Mouse (Mus musculus) retina, adult 2 months (tissue): Measurements from ENCODE around the gene Rundc1.
"Not testable (repeated sequence)": the region's sequence is repeated elsewhere in the genome, so short reads cannot be mapped to it uniquely, and the experiment has no call there.

Source experiments
- DNase-seq: peaks from one replicate; pipeline ENCODE4 v3.0.0-alpha.2; 2012; ENCODE audit warnings: low read depth, low spot score

Rundc1 gene

GRCm38 (mm10) chr11:101442760-101443159 lies 17.9 kb downstream of the Rundc1 start:
- DNase-seq = no peak

DNA sequence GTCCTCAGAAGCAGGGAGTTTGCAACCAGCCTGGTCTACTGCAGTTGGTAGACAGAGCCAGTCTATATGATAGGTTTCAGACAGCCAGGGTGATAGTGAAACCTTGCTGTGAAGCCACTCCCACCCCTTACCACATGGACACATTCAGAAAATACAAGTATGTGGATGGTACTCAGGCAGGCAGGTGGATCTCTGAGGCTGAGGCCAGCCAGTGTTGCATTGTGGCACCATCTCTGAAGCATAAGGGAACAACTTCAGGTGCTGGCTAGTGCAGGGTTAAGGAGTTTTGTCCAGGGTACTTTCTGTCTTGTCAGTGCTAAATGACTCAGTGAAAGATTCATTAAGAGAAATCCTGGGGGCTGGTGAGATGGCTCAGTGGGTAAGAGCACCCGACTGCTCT lies 21.4 kb downstream of the Rundc1 start:
- no peak for DNase-seq

GRCm38 (mm10) chr11:101446860-101447259 lies 22.0 kb downstream of the Rundc1 start:
- DNase-seq = not testable (repeated sequence)

DNA sequence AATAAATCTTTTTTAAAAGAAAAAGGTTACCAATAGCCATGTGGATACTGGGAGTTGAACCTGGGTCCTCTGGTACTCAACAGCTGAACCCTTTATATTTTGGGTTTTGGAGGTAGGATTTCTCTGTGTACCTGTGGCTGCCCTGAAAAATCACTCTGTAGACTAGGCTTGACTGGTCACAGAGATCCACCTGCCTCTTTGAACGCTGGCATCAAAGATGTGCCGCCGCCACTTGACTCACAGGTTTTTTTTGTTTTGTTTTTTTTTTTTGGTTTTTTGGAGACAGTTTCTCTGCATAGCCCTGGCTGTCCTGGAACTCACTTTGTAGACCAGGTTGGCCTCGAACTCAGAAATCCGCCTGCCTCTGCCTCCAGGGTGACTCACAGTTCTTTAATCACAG lies 22.9 kb downstream of the Rundc1 start:
- no peak for DNase-seq

GRCm38 (mm10) chr11:101448274-101448746 lies 23.4 kb downstream of the Rundc1 start, which contains the start of gene Ifi35:
TSS of gene Ifi35 (plus strand) at chr11:101448407.
- no peak for DNase-seq

DNA sequence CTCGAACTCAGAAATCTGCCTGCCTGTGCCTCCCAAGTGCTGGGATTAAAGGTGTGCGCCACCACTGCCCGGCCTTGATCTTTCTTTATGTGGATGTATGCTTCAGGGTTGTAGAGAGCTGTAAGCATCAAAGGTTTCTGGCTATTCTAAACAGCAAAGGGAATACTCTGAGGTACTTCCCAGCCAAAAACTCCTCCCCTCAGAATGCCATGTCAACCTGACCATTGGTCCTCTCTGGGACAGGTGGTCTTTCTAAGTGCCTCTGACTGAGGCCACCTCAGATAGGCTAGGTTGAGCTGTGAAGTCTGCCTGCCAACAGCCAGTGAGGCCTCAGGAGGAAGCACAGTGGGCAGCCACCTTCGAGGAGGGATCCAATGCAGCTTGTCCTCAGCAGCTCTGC lies 24.0 kb downstream of the Rundc1 start:
- DNase-seq = no peak

- not testable (repeated sequence) for DNase-seq
Measured at GRCm38 (mm10) chr11:101449596-101449995, 24.7 kb downstream of the Rundc1 start.

DNA sequence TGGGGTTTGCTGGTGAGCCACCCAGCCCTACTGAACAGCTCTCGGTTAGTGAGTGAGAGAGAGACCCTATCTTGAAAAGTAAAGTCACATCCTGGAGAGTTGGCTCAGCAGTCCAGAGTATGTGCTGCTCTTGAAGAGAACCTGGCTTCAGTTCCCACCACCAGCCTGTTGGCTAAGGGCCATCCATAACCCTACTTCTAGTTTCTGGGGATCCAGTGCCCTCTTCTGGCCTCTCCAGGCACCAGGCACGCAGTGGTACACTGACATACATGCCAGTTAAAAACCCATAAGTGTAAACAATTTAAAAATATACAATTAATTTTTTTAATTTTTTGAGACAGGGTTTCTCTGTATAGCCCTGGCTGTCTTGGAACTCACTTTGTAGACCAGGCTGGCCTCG lies 25.5 kb downstream of the Rundc1 start:
- DNase-seq = no peak

- DNase-seq = no peak
Measured at GRCm38 (mm10) chr11:101451536-101451935, 26.7 kb downstream of the Rundc1 start.

- DNase-seq = no peak
Measured at GRCm38 (mm10) chr11:101452093-101452774, 27.3 kb downstream of the Rundc1 start.

- no peak for DNase-seq
Measured at GRCm38 (mm10) chr11:101454702-101455101, 29.8 kb downstream of the Rundc1 start.

- DNase-seq = no peak
Measured at GRCm38 (mm10) chr11:101455627-101456026, 30.7 kb downstream of the Rundc1 start.

DNA sequence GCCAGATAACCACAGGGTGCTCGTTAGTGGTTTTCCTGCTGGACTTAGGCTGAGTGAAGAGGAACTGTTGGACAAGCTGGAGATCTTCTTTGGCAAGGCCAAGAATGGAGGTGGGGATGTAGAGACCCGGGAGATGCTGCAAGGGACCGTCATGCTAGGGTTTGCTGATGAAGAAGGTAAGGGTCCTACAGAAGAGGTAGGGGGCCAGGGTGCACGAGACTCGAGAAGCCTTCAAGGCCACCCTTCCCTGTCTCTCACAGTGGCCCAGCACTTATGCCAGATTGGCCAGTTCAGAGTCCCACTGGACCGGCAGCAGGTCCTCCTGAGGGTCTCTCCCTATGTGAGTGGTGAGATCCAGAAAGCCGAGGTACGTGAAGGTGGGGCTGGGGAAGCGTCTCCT lies 32.7 kb downstream of the Rundc1 start:
- no peak for DNase-seq

- DNase-seq = no peak
Measured at GRCm38 (mm10) chr11:101458217-101458616, 33.3 kb downstream of the Rundc1 start.

DNA sequence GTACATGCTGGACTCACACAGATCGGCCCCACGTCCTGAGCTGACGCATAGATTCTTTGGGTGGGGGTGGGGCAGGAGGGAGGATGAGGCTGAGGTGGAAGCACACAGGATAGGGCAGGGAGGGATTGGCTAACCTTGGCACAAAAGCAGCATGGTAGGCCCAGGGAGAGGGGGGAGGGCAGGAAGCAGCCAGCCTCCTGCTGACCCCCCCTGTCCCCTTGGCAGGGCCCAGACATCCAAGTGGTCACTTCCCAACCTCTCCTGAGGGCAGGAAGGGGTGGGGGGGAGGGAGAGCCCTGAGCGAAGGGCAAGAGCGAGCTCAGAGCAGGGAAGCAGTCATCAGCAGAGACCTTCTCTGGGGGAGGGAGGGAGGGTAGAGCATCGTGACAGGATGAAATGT lies 34.8 kb downstream of the Rundc1 start:
- no peak for DNase-seq

- DNase-seq = no peak
Measured at GRCm38 (mm10) chr11:101460321-101460720, 35.4 kb downstream of the Rundc1 start.

GRCm38 (mm10) chr11:101462141-101462540 lies 37.3 kb downstream of the Rundc1 start:
- DNase-seq = no peak

DNA sequence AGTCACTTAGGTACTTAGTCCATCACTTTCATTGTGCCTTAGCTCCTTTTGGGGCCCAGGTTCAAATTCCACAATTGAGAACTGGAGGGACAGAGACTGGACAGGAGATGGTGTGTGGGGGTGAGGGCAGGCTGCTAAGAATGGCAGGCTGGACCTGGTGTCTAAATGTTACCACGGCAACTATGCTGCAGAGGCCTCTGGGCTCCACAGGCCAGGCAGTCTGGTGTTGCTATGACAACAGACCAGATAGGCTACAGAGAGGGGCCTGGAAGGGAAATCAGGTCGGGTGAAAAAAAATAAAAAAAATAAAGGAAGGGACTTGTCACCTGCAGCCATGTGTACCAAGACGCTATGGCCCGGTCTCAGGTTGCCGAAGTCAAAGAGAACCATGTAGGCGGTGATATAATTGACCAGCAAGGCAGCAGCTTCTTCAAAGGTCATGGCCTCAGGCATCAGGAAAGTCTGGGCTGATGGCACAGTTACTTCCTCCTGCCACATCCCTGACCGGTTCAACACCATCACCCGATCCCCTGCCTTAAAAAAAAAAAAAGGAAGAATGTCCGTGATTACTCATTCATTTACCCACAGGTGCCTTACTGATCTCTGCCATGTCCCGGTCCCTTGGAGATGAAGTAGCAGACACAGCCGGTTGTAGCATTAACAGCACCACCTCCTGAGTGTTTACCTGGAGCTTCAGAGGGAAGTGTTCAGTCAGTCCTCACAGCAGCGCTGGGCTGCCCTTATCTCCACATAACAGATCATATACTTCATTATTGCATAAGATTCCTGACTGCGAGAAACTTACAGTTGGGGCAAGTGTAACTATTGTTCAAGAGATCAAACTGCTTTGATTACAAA lies 37.9 kb downstream of the Rundc1 start:
- no peak for DNase-seq

DNA sequence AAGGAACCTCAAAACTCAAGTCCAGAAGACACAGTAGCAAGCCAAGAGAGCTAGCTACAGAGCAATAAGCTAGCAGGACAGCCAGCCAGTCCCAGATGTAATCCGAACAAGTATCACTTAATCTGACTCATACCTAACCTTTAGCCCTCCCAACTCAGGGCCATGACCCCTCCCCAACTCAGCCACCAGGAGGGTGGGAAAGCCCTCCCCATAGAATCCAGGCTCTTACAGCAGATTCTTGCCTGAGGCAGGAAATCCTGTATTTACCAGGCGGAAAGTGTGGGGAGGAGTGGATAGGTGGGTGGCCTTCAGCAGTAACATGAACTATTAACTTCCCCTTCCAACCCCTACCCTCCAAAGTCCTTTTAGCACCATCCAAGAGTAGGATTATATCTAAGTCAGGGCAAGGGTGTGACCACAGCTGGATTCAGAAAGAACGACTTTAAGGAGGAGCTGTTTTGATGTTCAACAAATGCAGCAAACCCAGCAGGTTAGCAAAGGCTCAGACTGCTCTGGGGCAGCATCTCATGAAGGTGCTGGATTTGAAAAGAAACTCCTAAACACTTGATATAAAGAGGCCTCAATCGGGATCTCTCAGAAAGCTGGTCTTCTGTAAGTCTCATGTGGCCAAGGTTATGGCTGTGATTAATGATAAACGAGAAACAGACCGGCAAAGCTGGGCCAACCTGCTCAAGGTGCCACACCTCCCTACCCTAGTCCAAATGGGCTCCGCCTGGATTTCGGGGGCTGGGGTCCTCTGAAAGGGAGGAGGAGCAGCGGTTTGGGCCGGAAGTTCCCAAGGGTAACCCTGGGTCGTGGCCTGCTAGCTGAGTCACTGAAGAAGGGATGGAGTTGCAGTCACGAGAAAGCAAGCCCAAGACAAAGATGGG lies 39.6 kb downstream of the Rundc1 start, which contains the start of gene Rnd2:
TSS of gene Rnd2 (plus strand) at position 789 of the 890 bp plus-strand sequence.
- no peak for DNase-seq

DNA sequence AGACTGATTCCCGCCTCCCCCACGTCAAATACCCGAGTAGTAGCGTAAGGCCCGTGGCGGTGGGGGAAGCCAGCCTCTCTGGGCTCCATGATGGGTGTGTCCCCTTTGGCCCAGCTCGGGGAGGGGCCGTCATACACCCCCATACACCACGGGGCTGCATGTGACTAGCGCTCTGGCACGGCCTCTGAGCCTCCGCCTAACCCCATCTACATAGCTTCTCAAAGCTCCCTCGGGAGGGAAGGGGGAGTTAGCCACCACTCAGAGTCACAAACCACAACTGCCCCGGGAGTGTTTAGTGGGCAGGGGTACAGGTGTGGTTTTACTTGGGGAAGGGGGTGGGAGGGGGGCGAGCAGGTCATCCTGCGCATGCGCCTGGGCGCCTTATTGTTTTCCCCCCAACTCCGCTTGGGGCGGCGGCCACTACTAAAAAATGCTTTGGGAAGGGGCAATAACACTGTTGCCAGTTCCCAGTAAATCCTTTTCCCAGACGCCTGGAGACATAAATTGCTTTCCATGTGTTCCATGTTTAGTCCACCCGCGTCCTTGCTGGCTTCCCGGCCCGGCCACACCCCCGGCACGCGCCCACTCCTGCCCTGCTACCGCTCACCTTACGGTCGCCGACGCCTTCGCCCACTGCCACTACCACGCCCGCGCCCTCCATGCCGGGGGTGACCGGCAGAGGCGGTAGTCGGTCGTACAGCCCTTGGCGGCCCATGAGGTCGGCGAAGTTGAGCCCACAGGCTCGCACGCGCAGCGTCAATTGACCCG lies 40.4 kb downstream of the Rundc1 start:
- no peak for DNase-seq
